Mouse (Mus musculus) spleen, adult 2 months (tissue): ENCODE results near the gene Eaf2.

Source experiments
- CTCF ChIP-seq: fragments of 200-500 bp; IDR thresholded peaks from 2 replicates; pipeline ENCODE4 v1.5.1; 2011; ENCODE audit warnings: mild to moderate bottlenecking, inconsistent platforms; ENCODE audit not compliant: insufficient read depth, insufficient read length, insufficient replicate concordance; ENCODE audit errors: extremely low read depth
- POLR2A ChIP-seq: fragments of 200-500 bp; IDR thresholded peaks from 2 replicates; pipeline ENCODE4 v1.6.1; 2011; ENCODE audit warnings: low read depth, low read length, inconsistent platforms

DNA sequence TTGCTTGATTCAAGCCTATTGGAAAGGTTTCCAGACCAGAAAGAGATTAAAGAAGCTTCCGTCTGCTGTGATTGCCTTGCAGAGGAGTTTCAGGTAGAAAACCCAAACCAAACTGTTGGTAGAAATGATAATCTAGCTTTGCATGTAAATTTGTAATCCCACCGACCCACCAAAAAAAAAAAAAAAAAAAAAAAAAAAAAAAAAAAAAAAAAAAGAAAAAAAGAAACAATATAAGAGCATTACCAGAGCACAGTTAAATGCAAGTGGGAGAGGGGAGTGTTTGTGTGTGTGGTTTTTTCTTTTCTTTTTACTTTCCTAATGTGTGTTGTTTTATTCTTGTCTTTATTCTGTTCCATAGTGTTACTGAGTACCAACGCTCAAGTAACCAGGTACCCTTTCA, 23.6 kb downstream of the Eaf2 start:
- TF ChIP-seq CTCF (no peak), POLR2A (no peak)
